Mouse (Mus musculus) urinary bladder, postnatal 10 days (tissue): ENCODE results near the gene Egflam.

Experiments
- DNase-seq: peaks from one replicate; pipeline ENCODE4 v3.0.0; 2022; ENCODE audit warnings: low spot score

The Egflam gene

DNA sequence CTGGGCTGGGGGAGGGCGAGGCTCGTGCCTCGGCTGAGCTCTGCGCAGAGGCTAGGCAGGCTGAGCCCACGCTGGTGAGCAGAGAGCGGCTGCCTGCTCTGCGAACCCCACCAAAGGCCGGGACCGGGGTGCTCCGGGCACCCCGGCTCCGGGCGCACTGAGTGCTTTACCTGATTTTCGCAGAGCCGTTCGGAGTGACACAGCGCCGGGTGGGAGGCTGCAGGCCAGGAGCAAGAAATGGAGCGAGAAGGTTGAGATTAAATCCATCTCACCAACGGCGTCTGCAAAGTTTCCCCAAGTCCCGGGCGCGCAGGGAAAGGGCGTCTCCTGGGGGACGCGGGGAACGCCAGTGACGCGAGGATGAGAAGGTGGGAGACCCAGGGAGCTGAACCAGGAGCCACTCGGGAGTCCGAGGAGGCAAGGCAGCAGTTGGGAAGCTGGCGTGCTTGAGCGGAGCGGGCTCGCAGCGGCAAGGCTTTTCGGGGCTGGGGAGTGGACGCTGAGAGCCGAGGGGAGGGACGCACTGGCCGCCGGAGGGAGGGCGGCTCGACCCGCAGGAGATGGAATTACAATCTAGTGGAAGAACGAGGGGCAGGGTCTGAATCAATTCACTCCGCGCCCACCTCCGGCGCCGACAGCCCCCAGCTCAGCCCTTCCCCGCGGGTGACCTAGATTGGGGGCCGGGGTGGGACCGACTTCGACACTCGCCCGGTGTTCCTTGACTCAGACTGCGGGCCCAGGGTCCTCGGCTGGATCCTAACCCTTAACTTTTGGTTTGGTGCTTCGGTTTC lies at the start of gene Egflam:
Egflam (minus strand) TSS at position 578 of the 791 bp plus-strand sequence.
- no peak for DNase-seq

DNA sequence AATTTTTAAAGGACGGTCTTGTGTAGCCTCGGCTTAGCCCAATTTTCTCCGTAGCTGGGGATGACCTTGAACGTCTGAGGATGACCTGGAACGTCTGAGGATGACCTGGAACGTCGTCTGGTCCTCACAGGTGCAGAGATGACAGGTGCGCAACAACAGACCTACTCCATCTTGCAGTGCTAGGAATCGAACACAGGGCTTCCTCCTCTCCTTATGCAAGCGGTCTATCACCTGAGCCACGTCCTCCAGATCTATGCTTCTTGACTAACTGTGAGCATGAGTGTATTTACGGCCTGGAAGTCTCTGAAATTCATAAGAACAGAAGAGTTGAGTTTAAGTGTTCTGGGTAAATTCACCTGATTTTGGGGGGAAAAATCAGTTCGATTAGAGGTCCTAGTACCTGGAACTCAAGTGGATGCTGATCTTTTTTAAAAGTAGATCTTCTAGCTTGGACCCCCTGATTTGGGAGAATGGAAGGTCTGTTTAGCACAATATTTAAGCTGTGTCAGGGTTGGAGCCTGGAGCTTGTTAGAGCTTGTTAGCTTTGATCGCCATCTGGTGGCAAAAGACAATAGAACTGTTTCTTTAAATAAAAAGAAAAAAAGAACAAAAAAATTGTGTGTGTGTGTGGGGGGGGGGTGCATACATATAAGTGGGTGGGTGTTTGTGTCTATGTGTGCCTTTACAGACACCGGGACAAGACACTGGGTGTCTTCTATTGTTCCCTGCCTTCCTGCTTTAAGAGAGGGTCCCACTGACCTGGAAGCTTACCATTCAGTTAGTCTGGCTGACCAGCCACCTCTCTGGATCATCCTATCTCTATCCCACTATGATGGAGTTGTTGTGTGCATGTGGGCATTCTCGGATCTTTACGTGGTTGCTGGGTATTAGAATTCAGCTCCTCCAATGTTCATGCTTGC lies 45.5 kb upstream of the Egflam start:
- DNase-seq, result no peak

DNA sequence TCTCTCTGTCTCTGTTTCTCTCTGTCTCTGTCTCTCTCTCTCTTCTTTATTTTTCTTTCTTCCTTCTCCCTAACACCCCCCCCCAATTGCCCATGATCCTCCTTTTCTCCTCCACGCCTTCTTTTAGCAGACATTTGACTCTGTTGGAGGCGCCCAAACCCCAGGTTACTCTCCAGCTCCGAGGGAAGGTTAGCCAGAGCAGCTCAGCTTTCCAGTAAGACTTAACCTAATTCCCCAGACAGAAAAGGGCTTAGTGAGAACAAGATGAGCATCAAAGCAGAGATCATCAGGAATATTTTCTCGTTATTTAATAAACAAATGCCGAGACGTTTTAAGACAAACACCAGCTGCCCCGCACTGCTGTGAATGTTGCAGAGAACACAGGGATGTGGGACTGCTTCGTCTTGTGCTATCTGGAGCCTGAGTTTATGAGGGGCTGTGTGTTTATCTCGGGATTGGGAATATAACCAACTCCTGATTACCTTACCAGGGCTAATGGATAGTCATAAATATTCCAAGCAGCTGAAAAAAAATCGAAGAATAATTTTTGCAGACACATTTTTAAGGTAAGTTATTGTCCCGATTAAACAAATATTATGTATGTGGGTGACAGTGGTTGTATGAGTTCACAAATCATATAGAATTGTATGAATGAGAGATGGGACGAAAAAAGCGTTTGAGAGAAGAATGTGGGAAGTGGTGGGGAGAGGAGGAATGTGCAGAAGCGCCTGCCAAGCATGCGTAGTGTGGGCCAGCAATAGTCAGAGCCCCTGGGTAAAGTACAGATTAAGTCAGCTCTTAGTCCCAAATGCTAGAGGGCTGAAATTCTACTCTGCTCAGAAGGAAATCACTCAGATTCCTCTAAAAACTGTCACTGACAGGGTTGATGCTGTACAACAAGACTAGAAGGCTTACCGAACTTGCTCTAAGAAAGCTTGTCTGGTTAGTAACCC lies 44.2 kb upstream of the Egflam start:
- no peak for DNase-seq

DNA sequence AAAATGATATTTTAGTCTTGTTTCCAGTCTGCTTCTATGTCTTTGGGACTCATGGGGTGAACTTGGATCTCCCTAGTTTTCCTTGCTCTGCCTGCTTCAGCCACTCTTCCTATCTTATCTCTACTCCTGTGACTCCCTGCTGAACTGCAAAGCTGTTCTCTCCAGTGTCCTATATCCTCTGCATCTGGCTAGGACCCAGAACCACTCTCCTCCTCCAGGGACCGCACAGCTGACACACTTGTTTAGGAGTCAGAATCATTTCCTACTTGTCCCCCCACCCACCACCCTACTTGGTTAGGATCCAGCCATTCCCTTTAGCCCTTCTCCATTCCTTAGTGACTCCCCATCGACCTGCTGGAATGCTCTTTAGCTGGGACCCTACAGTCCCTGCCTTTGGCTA lies 26.1 kb upstream of the Egflam start:
- no peak for DNase-seq

DNA sequence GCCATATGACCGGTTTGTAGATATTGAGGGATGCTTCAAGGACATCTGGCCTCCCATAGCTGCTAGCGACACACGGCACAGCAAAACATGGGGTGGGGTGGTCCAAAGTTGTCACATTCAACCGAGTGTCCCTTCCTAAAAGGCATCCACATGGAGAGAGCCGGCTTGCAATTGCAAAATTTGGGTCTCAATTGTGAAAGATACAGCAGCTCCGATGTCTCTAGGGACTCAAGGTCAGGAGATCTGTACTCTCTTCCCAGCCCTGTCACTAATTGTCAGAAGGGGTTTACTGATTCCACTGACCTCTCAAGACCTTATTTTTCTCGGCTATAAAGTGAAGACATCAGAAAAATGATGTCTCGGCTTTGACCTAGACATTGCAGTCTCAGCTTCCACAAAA lies 6.3 kb upstream of the Egflam start:
- no peak for DNase-seq

DNA sequence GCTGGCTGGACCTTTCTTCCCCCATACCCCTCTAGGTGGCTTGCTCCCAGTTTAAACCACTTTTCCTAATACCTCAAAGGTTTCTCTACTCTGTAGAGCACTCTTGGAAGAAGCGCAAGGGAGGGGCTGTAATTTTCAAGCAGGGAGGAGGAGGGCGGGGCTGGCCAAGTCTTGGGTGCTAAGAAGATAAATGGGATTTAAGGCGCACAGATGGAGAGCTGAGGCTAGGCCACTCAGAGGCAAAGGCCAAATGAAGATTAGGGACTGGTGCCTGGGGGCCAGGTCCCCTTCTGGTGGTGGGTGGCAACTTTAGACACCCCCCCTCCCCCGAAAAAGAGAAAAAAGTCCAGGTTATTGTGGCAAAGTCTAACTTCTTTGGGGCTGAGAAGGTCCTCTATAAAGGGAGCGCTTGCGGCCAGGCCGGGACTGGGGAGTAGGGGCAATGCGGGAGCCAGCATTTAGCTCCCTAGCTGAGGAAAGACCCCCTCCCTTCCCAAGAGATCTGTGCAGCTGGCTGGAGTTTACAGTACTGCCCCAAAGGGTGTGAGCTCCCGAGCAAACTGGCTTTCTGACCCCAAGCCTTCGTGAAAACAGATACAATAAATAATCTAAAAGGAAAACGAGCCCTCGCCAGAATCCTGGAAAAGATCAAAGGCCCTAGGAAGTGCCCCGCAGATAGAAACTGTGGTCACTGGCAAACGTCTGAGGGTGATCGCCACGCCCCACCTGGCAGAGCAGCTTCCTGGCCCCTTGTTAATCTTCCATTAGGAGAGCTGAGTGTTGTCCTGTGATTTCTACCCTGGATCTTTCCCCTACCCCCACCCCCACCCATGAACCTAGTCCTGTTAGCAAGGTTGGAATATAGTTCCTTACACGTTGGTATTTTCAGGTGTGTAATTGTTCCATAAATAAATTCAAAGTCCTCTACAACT lies 680 bp upstream of the Egflam start:
- no peak for DNase-seq

DNA sequence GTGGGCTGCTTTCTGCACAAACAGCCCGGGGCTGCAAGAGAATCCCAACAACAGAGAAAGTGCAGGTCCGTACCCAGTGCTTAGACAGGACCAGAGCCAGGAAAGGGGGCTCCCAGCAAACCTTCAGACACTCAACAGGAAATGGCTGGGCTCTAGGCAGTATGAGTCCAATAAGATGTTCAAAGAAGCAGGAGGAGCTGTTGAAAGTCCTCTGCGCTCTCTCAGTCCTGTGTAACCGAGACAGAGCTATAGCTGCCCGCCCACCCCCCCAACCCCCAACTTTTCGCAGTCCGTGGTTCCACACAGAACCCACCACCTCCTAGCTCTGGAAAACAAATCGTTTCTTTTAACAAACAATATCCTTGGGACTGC lies 763 bp downstream of the Egflam start:
- DNase-seq, result no peak

DNA sequence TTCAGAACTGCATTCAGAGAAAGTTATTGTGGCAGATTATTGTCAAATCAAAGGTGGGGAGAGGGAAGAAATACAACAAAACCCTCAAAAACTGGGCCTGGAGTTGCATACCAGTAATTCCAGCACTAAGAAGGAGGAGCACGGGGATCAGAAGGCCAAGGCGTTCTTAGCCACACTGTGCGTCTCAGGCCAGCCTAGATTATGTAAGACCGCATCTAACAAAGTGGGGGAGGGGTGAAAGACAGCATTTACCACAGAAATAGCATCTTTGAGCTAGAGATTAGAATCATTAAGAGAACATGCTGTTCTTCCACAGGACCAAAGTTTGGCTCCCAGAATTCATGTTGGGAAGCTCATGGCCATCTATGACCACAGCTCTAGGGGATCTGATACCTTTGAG lies 14.8 kb downstream of the Egflam start:
- no peak for DNase-seq

DNA sequence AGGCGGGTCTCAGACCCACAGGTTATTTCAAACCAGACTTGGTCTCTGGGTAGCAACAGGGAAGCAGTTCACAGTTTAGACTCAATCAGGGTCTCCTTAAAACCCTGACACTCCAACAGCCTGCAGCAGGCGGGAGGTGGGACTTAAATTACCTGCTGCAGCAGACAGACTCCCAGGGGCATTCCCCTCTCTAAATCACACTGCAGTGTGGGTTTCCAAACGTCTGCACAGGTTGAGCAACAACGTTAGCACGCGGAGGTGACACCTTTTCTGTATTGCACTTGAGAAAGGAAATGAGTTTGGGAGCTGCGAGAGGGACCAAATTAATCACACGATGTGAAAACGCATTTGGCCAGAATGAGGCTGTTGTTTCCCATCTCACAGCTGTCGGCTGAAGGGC lies 15.7 kb downstream of the Egflam start:
- no peak for DNase-seq

DNA sequence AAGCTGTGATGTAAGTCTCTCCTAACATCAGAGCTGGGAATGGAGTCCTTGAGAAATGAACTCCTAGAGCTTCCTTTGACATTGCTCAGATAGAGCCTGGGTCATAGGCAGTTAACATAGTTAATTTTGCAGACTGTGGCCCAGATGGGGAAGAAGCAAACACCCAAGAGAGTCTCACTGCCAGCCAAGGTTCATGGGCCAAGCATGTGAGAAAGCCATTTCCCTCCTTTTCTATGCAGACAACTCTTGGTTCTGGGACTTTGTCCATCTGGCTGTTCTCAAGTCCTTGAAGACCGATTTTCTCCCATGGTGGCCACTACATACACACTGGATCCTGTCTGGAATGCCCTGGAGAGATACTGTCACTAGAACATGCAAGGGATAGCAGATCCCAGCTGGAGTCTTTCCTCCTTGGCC lies 45.6 kb downstream of the Egflam start:
- DNase-seq, result no peak

DNA sequence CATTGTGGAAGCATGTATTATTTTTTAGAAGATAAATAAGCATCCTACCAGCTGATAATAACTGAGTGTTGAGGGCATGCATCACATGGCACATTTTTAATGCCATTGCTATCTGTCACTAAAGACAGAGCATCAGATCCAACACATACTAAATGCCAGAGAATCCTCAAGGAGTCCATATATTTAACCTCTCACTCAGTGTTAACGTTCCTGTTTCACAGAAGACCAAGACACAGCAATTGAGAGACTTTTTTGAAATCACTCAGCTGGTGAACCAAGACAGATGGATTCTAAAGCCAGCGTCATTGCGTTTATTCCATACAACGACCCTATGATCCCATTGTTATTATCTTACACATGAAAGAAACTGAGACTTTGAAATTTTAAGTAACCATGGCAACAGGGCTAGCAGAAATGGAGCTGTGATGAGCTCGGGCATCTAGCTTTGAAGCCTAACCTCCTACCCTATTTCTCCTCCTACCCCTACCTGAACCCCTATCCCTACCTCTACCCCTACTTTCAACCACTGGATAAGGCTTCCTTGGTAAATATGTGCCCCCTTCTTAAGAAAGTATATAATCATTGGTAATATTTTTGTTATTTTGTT lies 57.4 kb downstream of the Egflam start:
- no peak for DNase-seq

DNA sequence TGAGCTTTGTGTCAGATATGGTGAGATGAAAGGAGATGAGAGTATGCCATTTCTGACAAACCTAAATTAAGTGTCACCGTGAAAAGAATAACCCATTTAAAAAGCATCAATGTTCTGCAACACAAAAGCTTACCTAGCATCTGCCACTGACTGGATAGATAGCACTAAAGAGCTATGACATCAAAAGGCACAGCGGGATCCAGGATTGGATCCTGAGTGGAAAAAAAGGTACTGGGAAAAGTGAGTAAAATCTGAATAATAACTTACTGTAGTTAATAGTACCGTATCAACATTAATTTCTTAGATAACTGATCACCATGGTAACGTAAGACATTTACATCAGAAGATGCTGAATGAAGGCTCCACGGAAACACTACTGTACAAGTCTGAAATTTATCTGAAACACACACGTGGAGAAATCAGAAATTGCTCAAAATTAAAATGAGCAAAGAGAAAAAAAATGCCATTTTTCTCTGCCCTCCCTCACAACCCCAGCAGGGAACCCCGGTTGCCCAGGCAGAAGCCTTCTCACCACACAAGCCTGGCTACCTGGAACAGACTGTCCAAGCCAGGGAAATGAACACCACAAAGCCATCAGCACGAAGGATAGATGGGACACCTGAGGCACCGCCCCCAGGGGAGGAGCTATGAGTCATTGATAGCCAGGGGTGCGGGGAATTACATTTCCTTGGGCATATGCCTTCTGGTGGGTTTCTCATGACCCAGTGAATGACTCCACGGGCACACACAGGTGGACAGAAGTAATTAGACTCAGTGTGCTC lies 63.5 kb downstream of the Egflam start:
- DNase-seq, result no peak

DNA sequence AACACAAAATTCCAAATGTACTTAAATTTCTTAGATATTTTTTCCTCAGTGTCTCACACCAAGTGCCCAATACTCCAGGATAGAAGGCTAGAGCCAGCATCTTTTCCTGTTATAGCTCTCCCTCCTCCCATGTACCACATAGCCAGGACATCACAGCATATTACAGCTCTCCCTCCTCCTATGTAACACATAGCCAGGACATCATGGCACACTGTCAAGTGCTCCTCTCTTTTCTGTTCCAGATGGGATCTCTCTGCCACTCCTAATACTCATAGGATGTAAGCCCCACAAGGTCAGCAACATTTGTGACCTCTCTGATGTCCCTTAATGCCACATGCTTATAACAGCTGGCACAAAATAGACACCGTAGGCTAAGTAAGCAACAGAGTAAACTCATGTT lies 65.3 kb downstream of the Egflam start:
- DNase-seq, result no peak

DNA sequence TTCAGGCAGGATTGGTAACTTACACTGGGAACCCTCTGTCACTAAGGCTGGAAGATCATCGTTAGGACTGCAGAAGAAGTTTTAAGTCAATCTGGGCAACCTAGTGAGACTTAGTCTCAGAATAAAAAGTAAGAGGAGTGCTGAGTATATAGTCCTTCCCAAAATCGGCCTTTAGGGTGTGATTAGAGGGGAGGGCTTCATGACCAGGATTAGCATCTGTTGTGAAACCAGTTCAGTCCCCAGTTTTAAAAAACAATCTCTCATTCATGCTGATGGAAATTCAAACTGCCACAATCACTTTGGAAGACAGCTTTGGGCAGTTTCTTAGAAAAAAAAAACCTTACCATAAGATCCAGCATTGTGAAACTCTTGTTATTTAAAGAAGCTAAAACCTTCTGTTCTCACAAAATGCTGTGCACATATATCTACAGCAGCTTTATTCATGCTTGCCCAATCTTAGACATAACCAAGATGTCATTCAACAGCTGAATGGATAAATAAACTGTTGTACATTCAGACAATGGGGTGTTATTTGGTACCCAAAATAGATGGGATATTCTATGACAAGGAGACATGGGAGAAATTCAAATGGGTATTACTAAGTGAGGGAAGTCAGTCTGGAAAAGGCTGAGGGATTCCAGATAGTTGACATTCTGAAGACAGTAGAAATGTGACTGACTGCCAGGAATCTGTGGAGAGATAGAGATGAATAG lies 75.4 kb downstream of the Egflam start:
- no peak for DNase-seq

DNA sequence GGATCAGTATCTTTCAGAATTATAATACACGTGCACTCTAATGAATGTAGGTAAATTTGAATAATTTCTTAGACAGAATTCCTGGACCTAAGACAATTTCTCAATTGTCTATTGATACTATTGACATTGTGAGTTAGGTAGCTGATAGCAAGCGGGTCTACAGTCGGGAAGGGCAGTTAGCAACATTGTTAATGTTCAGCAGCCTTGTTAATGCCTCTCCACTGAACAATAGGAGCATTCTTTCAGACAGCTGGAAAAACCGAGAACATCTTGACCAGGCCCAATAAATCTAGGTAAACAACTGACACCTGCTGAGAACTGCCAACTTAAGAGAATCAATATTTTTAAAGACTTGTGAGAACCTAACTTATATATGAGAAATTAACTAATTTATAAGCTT lies 77.3 kb downstream of the Egflam start:
- no peak for DNase-seq

DNA sequence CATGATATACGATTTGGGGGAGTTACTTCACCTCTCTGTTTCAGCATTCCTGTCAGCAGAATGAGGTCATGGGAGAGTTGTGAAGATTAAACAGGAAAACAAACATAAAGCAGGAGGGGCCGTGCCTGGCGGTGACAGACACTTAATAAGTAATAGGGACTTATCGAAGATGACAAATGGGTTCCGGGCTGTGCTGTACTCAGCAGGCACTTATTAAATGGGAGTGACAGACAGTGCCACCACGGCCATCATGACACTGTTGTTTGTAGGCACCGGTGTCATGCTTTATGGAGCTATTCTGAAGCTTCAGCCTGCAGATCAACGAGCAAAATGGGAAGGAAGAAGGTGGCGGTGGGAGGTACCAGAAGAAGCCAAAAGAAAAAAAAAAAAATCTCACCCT lies 82.7 kb downstream of the Egflam start:
- no peak for DNase-seq

DNA sequence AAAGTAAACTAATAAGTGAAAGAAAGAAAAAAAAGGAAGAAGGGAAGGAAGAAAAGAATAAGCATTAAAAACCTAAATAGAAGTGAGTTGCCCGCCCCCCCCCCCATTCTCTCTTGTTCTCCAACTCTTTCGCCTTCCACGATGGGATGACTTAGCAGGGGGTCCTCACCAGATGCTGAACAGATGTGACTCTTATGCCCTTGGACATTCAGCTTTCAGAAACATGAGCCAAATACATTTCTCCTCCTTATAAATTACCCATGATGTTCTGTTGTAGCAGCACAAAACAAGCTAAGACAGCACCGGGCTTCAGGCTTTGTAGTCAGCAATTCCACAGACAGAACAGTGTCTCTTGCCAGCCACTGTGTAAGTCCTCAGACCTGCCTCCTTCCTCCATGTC lies 89.5 kb downstream of the Egflam start:
- DNase-seq, result no peak

DNA sequence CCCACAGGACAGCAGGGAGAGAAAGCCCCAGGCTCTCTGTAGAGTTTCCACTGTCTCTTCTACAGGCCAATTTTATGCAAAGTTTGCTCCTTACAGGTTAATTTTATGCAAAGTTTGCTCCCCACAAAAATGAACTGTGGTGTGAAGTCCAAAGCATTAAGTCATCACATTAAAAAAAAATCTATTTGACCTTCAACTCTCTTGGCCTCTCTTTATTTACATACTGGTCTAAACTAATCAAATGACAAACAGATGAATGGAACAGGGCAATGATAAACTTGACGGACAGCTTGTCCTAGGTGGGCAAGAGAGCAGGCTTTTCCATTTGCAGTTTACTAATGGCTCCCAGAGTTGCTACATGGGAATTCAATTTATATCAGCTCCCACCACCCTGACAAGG lies 98.3 kb downstream of the Egflam start:
- no peak for DNase-seq

DNA sequence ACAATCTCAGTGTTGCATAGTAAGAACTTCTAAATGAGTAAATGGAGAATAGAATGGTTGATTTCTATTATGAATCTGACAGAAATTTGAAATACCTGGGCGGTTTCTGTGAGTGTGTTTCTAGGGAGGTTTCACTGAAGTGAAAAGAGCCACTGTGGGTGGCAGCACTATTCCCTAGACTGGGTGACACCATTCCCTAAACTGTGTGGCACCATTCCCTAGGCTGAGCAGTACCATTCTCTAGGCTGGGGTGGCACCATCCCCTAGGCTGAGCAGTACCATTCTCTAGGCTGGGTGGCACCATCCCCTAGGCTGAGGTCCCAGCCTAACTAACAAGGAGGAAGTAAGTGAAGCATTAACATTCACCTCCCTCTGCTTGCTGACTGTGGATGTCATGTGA lies 103.0 kb downstream of the Egflam start:
- DNase-seq, result no peak
